Mouse (Mus musculus): ENCODE data around the gene Ddx39b. TPM values are rescaled to one million over a fixed set of nuclear protein-coding genes. Genes with fewer than 3 reads are reported as not detected.

Ddx39b gene
- polyA plus RNA-seq, 1 experiment from 2014 or later = 376 TPM

DNA sequence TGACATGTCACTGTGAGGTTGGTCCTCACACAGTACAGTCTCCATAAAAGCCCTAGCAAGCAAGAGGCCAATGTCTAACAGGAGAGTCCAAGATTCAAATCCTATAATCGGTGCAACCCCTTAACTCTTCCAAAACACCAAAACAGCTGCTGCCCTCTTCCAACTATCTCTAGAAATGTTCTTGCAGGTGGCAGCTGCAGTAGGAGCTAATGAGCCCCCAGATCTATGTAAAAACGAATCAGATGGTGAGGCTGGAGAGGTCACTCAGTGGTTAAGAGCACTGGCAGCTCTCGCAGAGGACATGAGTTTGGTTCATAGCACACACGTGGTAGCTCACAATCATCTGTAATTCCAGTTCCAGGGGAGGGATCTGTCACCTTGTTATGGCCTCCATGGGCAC lies 14.2 kb downstream of the Ddx39b start:
- Histone ChIP-seq H3K27ac (ENCODE audit: low read length) (no peak overlapping the region), H3K9me3 (ENCODE audit: control insufficient read depth, low read length) (no peaks in the 10 kb centered on the region), H3K4me2 (ENCODE audit: low read depth, low read length) (no peak overlapping the region), H3K27me3 (replicated peaks; ENCODE audit: control insufficient read depth, insufficient read depth, low read length) (no peaks in the 10 kb centered on the region), H3K4me1 (ENCODE audit: control insufficient read depth, insufficient read depth, low read length) (no peaks in the 10 kb centered on the region), H3K4me3 (ENCODE audit: low read length) (no peak overlapping the region), H3K36me3 (ENCODE audit: control insufficient read depth, insufficient read depth, low read length) (peaks cover 18% of the 10 kb centered on the region), H3K9ac (ENCODE audit: low read depth, low read length) (no peak overlapping the region)
- 52% methylated on average over 4 of the region's 4 CpGs for WGBS
- no peak for ATAC-seq

DNA sequence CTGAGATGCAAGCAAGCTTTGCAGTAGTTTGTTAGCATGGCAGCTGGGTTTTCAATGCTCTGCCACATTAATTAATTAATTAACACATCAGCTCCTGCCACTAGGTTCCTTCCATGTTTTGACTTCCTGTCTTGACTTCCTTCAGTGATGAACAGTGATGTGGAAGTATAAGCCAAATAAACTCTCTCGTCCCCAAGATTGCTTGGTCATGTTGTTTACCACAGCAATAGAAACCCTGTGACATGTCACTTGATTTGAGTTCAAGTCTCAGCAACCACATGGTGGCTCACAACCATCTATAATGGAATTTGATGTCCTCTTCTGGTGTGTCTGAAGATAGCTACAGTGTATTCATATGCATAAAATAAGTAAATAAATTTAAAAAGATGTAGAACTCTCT lies 15.8 kb downstream of the Ddx39b start:
- ATAC-seq = no peak
- Histone ChIP-seq H3K4me1 (ENCODE audit: control insufficient read depth, insufficient read depth, low read length) (no peaks in the 10 kb centered on the region), H3K4me2 (ENCODE audit: low read depth, low read length) (no peak overlapping the region), H3K27ac (ENCODE audit: low read length) (no peak overlapping the region), H3K36me3 (ENCODE audit: control insufficient read depth, insufficient read depth, low read length) (peaks cover 7% of the 10 kb centered on the region), H3K4me3 (ENCODE audit: low read length) (no peak overlapping the region), H3K9me3 (ENCODE audit: control insufficient read depth, low read length) (no peaks in the 10 kb centered on the region), H3K27me3 (replicated peaks; ENCODE audit: control insufficient read depth, insufficient read depth, low read length) (no peaks in the 10 kb centered on the region), H3K9ac (ENCODE audit: low read depth, low read length) (no peak overlapping the region)
- WGBS = 59% methylated on average over 1 of the region's 1 CpGs

DNA sequence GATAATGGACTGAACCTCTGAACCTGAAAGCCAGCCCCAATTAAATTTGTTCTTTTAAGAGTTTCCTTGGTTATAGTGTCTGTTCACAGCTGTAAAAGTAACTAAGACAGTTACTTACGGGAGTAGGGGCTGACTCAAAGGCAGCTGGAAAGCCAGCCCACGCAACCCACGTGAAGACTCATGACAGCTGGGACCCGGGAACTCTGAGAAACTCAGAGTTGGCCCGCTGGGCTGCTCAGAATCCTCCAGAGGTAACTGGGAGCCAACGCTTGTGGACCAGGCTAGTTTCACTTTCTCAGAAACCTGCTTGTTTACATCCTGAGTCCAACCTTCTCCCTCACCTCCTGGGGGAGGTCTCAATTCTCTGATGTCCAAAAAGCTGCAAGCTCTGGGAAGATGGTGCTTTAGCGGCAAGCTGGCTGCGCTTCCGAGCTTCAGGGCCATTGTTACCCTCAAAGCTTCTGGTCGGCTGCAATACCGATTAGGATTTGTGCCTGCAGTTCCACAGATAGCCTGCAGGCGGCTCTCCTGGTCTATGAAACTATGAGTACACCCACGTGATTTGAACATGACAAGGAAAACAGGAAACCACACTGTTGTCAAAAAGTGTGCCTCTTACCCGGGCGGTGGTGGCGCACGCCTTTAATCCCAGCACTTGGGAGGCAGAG lies 16.4 kb downstream of the Ddx39b start:
- H3K4me1 ChIP-seq (ENCODE audit: control insufficient read depth, insufficient read depth, low read length) = no peaks in the 10 kb centered on the region
- no peaks in the 10 kb centered on the region for H3K9me3 ChIP-seq (ENCODE audit: control insufficient read depth, low read length)
- H3K4me2 ChIP-seq (ENCODE audit: low read depth, low read length) = peak overlapping the region; percentile 48
- peak overlapping the region; percentile 32 for H3K4me3 ChIP-seq (ENCODE audit: low read length)
- H3K36me3 ChIP-seq (ENCODE audit: control insufficient read depth, insufficient read depth, low read length) = peaks cover 1% of the 10 kb centered on the region; the same call in 1 of the 2 replicates
- no peak overlapping the region for H3K27ac ChIP-seq (ENCODE audit: low read length)
- no peaks in the 10 kb centered on the region for H3K27me3 ChIP-seq (replicated peaks; ENCODE audit: control insufficient read depth, insufficient read depth, low read length)
- peak overlapping the region; percentile 43; the same call in 1 of the 2 replicates for H3K9ac ChIP-seq (ENCODE audit: low read depth, low read length)
- no peak for ATAC-seq
- 17% methylated on average over 17 of the region's 17 CpGs for WGBS

DNA sequence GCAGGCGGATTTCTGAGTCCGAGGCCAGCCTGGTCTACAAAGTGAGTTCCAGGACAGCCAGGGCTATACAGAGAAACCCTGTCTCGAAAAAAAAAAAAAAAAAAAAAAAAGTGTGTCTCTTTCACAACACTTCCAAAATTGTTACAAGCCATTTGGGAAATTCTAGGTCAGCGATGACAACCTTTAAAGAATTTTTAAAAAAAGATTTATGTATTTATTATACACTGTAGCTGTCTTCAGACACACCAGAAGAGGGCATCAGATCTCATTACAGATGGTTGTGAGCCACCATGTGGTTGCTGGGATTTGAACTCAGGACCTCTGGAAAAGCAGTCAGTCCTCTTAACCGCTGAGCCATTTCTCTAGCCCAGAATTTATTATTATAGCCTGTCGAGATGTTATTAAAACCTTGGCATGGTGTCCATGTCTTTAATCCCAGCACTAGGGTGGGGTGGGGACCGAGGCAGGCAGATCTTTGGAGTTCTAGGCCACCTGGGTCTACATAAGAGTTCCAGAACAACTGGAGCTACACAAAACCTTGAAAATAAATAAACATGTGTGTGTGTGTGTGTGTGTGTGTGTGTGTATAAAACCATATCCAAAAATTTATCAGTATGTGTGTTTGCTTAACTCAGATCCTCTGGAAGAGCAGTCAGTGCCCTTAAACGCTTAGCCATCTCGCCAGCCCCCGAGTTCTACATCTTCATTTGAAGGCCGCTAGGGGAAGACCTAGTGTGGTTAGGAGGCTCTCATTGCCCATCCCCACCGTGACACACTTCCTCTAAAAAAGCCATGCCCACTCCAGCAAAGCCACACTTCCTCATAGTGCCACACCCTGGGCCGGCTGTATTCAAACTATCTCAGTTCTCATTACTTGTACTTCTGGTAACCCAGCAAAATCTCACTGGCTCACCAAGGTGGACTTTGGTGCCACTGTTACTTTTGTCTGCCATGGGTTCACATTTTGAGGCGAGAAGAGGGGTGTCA lies 17.2 kb downstream of the Ddx39b start:
- WGBS = 52% methylated on average over 13 of the region's 14 CpGs

DNA sequence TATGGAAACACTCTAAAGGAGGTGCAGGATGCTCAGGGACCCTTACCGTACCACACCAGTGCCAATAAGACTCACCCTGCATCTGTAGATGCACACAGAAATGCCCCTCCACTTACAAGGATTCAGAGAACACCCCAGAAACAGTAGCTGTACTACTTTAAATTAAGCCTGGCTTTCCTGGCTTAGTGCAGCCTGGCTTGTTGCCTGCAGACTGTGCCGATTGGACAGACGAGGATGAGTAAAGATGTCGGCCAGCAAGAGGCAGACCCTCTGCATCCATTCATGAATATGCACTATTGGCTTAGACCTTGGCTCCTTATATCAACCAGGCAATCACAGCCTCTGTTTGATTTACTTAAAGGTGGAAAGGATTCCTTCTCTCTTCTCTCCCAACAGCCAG lies 18.1 kb downstream of the Ddx39b start:
- no peak for ATAC-seq

More for the DNA sequence above, 17.2 kb downstream of the Ddx39b start:
- Histone ChIP-seq H3K36me3 (ENCODE audit: control insufficient read depth, insufficient read depth, low read length) (no peaks in the 10 kb centered on the region), H3K27ac (ENCODE audit: low read length) (0 out of 2 replicates have a peak overlapping the region, but pooled peaks have one; percentile 10), H3K4me1 (ENCODE audit: control insufficient read depth, insufficient read depth, low read length) (no peaks in the 10 kb centered on the region), H3K4me3 (ENCODE audit: low read length) (no peak overlapping the region), H3K9ac (ENCODE audit: low read depth, low read length) (no peak overlapping the region), H3K9me3 (ENCODE audit: control insufficient read depth, low read length) (no peaks in the 10 kb centered on the region), H3K4me2 (ENCODE audit: low read depth, low read length) (peak overlapping the region; percentile 48), H3K27me3 (replicated peaks; ENCODE audit: control insufficient read depth, insufficient read depth, low read length) (no peaks in the 10 kb centered on the region)
- no peak for ATAC-seq

DNA sequence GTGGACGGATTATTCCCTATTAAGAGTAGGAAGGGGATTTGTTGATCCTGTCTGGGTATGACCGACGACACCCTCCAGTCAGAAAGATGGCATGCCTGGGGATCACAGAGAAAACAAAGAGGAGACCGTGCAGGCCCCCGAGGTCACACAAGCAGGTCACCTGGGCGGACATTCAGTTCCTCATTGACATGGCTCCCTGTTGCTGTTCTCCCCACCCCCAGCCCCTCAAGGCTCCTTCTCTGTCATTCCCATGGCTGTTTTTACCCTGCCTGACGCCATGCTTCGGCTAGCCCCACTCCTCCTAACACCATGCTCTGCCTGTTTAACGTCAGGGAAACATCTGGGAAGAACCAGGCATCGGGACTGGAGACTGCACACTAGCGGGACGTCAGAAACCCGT lies 20.1 kb downstream of the Ddx39b start:
- Histone ChIP-seq H3K36me3 (ENCODE audit: control insufficient read depth, insufficient read depth, low read length) (no peaks in the 10 kb centered on the region), H3K4me2 (ENCODE audit: low read depth, low read length) (no peak overlapping the region), H3K27ac (ENCODE audit: low read length) (no peak overlapping the region), H3K4me1 (ENCODE audit: control insufficient read depth, insufficient read depth, low read length) (no peaks in the 10 kb centered on the region), H3K4me3 (ENCODE audit: low read length) (no peak overlapping the region), H3K9ac (ENCODE audit: low read depth, low read length) (no peak overlapping the region), H3K27me3 (replicated peaks; ENCODE audit: control insufficient read depth, insufficient read depth, low read length) (no peaks in the 10 kb centered on the region), H3K9me3 (ENCODE audit: control insufficient read depth, low read length) (no peaks in the 10 kb centered on the region)
- 69% methylated on average over 13 of the region's 13 CpGs for WGBS
- no peak for ATAC-seq

More for the DNA sequence above, 18.1 kb downstream of the Ddx39b start:
- Histone ChIP-seq H3K9ac (ENCODE audit: low read depth, low read length) (no peak overlapping the region), H3K4me2 (ENCODE audit: low read depth, low read length) (no peak overlapping the region), H3K27me3 (replicated peaks; ENCODE audit: control insufficient read depth, insufficient read depth, low read length) (no peaks in the 10 kb centered on the region), H3K27ac (ENCODE audit: low read length) (0 out of 2 replicates have a peak overlapping the region, but pooled peaks have one; percentile 10), H3K36me3 (ENCODE audit: control insufficient read depth, insufficient read depth, low read length) (no peaks in the 10 kb centered on the region), H3K4me1 (ENCODE audit: control insufficient read depth, insufficient read depth, low read length) (no peaks in the 10 kb centered on the region), H3K9me3 (ENCODE audit: control insufficient read depth, low read length) (no peaks in the 10 kb centered on the region), H3K4me3 (ENCODE audit: low read length) (no peak overlapping the region)
- WGBS = 67% methylated on average over 4 of the region's 4 CpGs

DNA sequence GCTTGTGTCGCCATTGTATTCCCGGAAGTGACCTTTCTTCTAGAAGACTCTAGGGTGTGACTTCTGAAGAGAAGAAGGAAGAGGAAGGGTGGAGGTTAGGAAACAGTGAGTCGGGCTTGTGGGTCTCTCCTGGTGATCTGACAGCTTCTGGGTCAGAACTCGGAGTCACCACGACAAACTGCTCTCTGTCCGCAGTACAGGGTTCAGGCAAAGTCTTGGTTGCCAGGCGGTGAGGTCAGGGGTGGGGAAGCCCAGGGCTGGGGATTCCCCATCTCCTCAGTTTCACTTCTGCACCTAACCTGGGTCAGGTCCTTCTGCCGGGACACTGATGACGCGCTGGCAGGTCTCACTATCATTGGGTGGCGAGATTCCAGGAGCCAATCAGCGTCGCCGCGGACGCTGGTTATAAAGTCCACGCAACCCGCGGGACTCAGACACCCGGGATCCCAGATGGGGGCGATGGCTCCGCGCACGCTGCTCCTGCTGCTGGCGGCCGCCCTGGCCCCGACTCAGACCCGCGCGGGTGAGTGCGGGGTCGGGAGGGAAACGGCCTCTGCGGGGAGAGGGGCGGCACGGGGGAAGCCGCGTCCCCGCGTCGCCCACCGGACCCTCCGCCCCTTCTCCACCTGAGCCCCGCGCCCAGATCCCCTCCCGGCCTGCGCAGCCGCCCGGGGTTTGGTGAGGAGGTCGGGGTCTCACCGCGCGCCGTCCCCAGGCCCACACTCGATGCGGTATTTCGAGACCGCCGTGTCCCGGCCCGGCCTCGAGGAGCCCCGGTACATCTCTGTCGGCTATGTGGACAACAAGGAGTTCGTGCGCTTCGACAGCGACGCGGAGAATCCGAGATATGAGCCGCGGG lies 21.3 kb downstream of the Ddx39b start, which contains the start of gene H2-D1:
Gene H2-D1, plus strand, starts transcription at position 67 of the 859 bp plus-strand sequence.
- peak within 1 kb of the TSS; percentile 75 for H3K4me3 ChIP-seq (ENCODE audit: low read length)
- no peak within 1 kb of the TSS; the same call in 1 of the 2 replicates for H3K27ac ChIP-seq (ENCODE audit: low read length)
- no peaks in the 10 kb centered on the region for H3K4me1 ChIP-seq (ENCODE audit: control insufficient read depth, insufficient read depth, low read length)
- peak; percentile 93 for ATAC-seq
- peak within 1 kb of the TSS; percentile 79 for H3K9ac ChIP-seq (ENCODE audit: low read depth, low read length)
- H3K4me2 ChIP-seq (ENCODE audit: low read depth, low read length) = peak within 1 kb of the TSS; percentile 97
- no peaks in the 10 kb centered on the region for H3K9me3 ChIP-seq (ENCODE audit: control insufficient read depth, low read length)
- no peaks in the 10 kb centered on the region for H3K27me3 ChIP-seq (replicated peaks; ENCODE audit: control insufficient read depth, insufficient read depth, low read length)
- no peaks in the 10 kb centered on the region for H3K36me3 ChIP-seq (ENCODE audit: control insufficient read depth, insufficient read depth, low read length)
- whole genome bisulfite sequencing = under 1% methylated on average over 65 of the region's 73 CpGs

DNA sequence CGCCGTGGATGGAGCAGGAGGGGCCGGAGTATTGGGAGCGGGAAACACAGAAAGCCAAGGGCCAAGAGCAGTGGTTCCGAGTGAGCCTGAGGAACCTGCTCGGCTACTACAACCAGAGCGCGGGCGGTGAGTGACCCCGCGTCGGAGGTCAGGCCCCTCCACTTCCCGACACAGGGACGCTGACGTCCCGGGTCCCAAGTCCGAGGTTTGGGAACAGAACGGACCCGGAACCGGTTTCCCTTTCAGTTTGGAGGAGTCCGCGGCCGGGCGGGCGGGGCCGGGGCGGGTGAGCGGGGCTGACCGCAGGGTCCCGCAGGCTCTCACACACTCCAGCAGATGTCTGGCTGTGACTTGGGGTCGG lies 22.0 kb downstream of the Ddx39b start:
- WGBS = 2% methylated on average over 31 of the region's 31 CpGs
- H3K27ac ChIP-seq (ENCODE audit: low read length) = no peak overlapping the region; the same call in 1 of the 2 replicates
- H3K4me3 ChIP-seq (ENCODE audit: low read length) = peak overlapping the region; percentile 75

More for the DNA sequence above, 22.0 kb downstream of the Ddx39b start:
- Histone ChIP-seq H3K9me3 (ENCODE audit: control insufficient read depth, low read length) (no peaks in the 10 kb centered on the region), H3K4me1 (ENCODE audit: control insufficient read depth, insufficient read depth, low read length) (no peaks in the 10 kb centered on the region), H3K27me3 (replicated peaks; ENCODE audit: control insufficient read depth, insufficient read depth, low read length) (no peaks in the 10 kb centered on the region), H3K4me2 (ENCODE audit: low read depth, low read length) (peak overlapping the region; percentile 97), H3K9ac (ENCODE audit: low read depth, low read length) (peak overlapping the region; percentile 79), H3K36me3 (ENCODE audit: control insufficient read depth, insufficient read depth, low read length) (no peaks in the 10 kb centered on the region)
- ATAC-seq = peak; percentile 55

Data from intestine, embryonic 16.5 days (tissue).